Mouse (Mus musculus) adipose tissue, adult 10 weeks (tissue): ENCODE results near the gene Mrps30. TPM values are rescaled to one million over a fixed set of nuclear protein-coding genes. Genes with fewer than 3 reads are reported as not detected.

ENCODE experiments used
- polyA plus RNA-seq: library from polyadenylated mRNA; stranded (reverse); fragments of 350-450 nt; fragmentation: Illumina TruSeq; extraction: RNeasy Lipid Tissue Mini Kit (QIAGEN cat#74804); gene quantifications from one replicate; pipeline ENCODE4 v1.2.3, GENCODE M21; 2014; ENCODE audit warnings: low read depth, low replicate concordance

The Mrps30 gene
- polyA plus RNA-seq, result 11.4 TPM

GRCm38 (mm10) chr13:118386511-118387447, at the start of gene Mrps30, which contains the start of gene B430218F22Rik:
Mrps30 (minus strand) TSS chr13:118387252.
B430218F22Rik (plus strand) TSS chr13:118386630.

Other genes starting within 250 kb of the Mrps30 start
- not detected for gene B430218F22Rik, start 622 bp downstream of the Mrps30 start, polyA plus RNA-seq